Mouse (Mus musculus) embryonic facial prominence, embryonic 11.5 days (tissue): ENCODE data around the gene Slc38a6. TPM values are rescaled to one million over a fixed set of nuclear protein-coding genes. Genes with fewer than 3 reads are reported as not detected.

Source experiments
- ATAC-seq: fragments of 200-750 bp; cut with Nextera tagmentation; replicated peaks from 2 replicates; pipeline ENCODE4 v1.8.0; 2017; ENCODE audit warnings: low read depth; ENCODE audit not compliant: insufficient number of reproducible peaks, low FRiP score, low TSS enrichment
- DNase-seq: peaks from one replicate; pipeline ENCODE4 v3.0.0-alpha.2; 2015; ENCODE audit warnings: low spot score
- H3K27ac ChIP-seq: fragments of 300-500 bp; sonication (generic); replicated peaks from 2 replicates; pipeline ENCODE4 v1.5.1; 2014; ENCODE audit warnings: mild to moderate bottlenecking, low read depth, low read length, control low read depth
- H3K27me3 ChIP-seq: fragments of 300-500 bp; sonication (generic); 2 replicates; pipeline ENCODE4 v1.6.1; 2014; ENCODE audit warnings: mild to moderate bottlenecking, low read length, moderate library complexity, mixed read lengths; ENCODE audit not compliant: control insufficient read depth, insufficient read depth
- H3K36me3 ChIP-seq: fragments of 300-500 bp; sonication (generic); replicated peaks from 2 replicates; pipeline ENCODE4 v1.6.1; 2014; ENCODE audit warnings: low read depth, mild to moderate bottlenecking, low read length, moderate library complexity, mixed read lengths; ENCODE audit not compliant: control insufficient read depth, insufficient read depth
- H3K4me1 ChIP-seq: fragments of 300-500 bp; sonication (generic); 2 replicates; pipeline ENCODE4 v1.6.1; 2014; ENCODE audit warnings: low read length, mixed read lengths; ENCODE audit not compliant: control insufficient read depth, insufficient read depth
- H3K4me2 ChIP-seq: fragments of 300-500 bp; sonication (generic); 2 replicates; pipeline ENCODE4 v1.6.1; 2014; ENCODE audit warnings: low read depth, mild to moderate bottlenecking, control low read depth, low read length, moderate library complexity
- H3K4me3 ChIP-seq: fragments of 300-500 bp; sonication (generic); 2 replicates; pipeline ENCODE4 v1.5.1; 2014; ENCODE audit warnings: low read depth, low read length, control low read depth
- H3K9ac ChIP-seq: fragments of 300-500 bp; sonication (generic); replicated peaks from 2 replicates; pipeline ENCODE4 v1.6.1; 2014; ENCODE audit warnings: mild to moderate bottlenecking, control low read depth, low read length
- H3K9me3 ChIP-seq: fragments of 300-500 bp; sonication (generic); replicated peaks from 2 replicates; pipeline ENCODE4 v1.6.1; 2016; ENCODE audit warnings: mild to moderate bottlenecking, low read length, inconsistent platforms, mixed read lengths; ENCODE audit not compliant: control insufficient read depth
- WGBS: fragments of 180-500 bp; shearing (Covaris S2); extraction: QIAGEN DNeasy Blood & Tissue Kit; methylation state at CpG from one replicate; pipeline ENCODE4 v1.1.7; 2014; 5-methylcytosine and 5-hydroxymethylcytosine counted together
- polyA plus RNA-seq: library from polyadenylated mRNA; unstranded; fragments of >200 nt; fragmentation: Nextera tagmentation; extraction: Ambion mirVana; gene quantifications from 2 replicates; pipeline ENCODE4 v1.2.1, GENCODE M21; 2014

Slc38a6 gene
- polyA plus RNA-seq, 1 experiment from 2014 or later: 12.8 TPM

- Histone ChIP-seq H3K4me1 (no peaks in the 10 kb centered on the region), H3K4me2 (no peak overlapping the region), H3K27ac (no peak overlapping the region), H3K27me3 (no peaks in the 10 kb centered on the region), H3K36me3 (no peaks in the 10 kb centered on the region), H3K9ac (no peak overlapping the region), H3K4me3 (no peak overlapping the region), H3K9me3 (no peaks in the 10 kb centered on the region)
- DNase-seq (no peak), ATAC-seq (no peak)
- 95% methylated on average over 5 of the region's 5 CpGs for WGBS
Measured at GRCm38 (mm10) chr12:73298621-73299020, 12.0 kb downstream of the Slc38a6 start.

- Histone ChIP-seq H3K9me3 (no peaks in the 10 kb centered on the region), H3K27ac (no peak overlapping the region), H3K9ac (no peak overlapping the region), H3K27me3 (no peaks in the 10 kb centered on the region), H3K4me1 (no peaks in the 10 kb centered on the region), H3K4me2 (no peak overlapping the region), H3K4me3 (no peak overlapping the region), H3K36me3 (no peaks in the 10 kb centered on the region)
- DNase-seq (no peak), ATAC-seq (no peak)
- WGBS: 92% methylated on average over 2 of the region's 2 CpGs
Measured at GRCm38 (mm10) chr12:73300531-73300930, 14.0 kb downstream of the Slc38a6 start.

GRCm38 (mm10) chr12:73304636-73305035 lies 18.1 kb downstream of the Slc38a6 start:
- WGBS: 90% methylated on average over 4 of the region's 4 CpGs
- ATAC-seq (no peak), DNase-seq (no peak)
- H3K4me3 ChIP-seq: no peak overlapping the region
- H3K4me1 ChIP-seq: no peaks in the 10 kb centered on the region
- H3K9ac ChIP-seq: no peak overlapping the region
- H3K27me3 ChIP-seq: no peaks in the 10 kb centered on the region
- no peak overlapping the region for H3K27ac ChIP-seq
- no peaks in the 10 kb centered on the region for H3K36me3 ChIP-seq
- H3K4me2 ChIP-seq: no peak overlapping the region
- H3K9me3 ChIP-seq: no peaks in the 10 kb centered on the region

DNA sequence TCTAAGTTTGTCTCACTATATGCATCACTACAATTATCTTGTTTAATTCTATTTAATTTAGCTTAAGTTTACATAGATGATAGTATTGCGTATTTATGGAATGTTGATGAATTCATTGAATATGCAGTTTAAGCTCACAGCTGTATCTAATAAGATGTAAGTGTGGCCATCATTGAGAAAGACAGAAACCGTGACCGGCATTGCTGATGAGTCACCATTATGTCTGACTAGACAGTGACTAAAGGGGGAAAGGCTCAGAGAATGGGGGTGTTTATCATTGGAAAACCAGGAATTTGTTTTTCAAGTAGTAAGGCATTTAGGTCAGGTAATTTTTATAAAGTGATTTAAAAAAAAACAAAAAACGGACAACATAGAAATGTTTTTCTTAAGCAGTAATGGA lies 21.2 kb downstream of the Slc38a6 start:
- Histone ChIP-seq H3K9ac (no peak overlapping the region), H3K9me3 (no peaks in the 10 kb centered on the region), H3K4me2 (no peak overlapping the region), H3K36me3 (no peaks in the 10 kb centered on the region; the same call in 1 of the 2 replicates), H3K27me3 (no peaks in the 10 kb centered on the region), H3K4me1 (no peaks in the 10 kb centered on the region), H3K4me3 (no peak overlapping the region), H3K27ac (no peak overlapping the region)
- ATAC-seq (no peak), DNase-seq (no peak)
- WGBS: 86% methylated on average over 4 of the region's 4 CpGs

GRCm38 (mm10) chr12:73308711-73309110 lies 22.1 kb downstream of the Slc38a6 start:
- Histone ChIP-seq H3K27me3 (no peaks in the 10 kb centered on the region), H3K9me3 (no peaks in the 10 kb centered on the region), H3K27ac (no peak overlapping the region), H3K4me2 (no peak overlapping the region), H3K36me3 (no peaks in the 10 kb centered on the region; the same call in 1 of the 2 replicates), H3K9ac (no peak overlapping the region), H3K4me3 (no peak overlapping the region), H3K4me1 (no peaks in the 10 kb centered on the region)
- DNase-seq: no peak
- 74% methylated on average over 2 of the region's 2 CpGs for WGBS
- no peak for ATAC-seq

DNA sequence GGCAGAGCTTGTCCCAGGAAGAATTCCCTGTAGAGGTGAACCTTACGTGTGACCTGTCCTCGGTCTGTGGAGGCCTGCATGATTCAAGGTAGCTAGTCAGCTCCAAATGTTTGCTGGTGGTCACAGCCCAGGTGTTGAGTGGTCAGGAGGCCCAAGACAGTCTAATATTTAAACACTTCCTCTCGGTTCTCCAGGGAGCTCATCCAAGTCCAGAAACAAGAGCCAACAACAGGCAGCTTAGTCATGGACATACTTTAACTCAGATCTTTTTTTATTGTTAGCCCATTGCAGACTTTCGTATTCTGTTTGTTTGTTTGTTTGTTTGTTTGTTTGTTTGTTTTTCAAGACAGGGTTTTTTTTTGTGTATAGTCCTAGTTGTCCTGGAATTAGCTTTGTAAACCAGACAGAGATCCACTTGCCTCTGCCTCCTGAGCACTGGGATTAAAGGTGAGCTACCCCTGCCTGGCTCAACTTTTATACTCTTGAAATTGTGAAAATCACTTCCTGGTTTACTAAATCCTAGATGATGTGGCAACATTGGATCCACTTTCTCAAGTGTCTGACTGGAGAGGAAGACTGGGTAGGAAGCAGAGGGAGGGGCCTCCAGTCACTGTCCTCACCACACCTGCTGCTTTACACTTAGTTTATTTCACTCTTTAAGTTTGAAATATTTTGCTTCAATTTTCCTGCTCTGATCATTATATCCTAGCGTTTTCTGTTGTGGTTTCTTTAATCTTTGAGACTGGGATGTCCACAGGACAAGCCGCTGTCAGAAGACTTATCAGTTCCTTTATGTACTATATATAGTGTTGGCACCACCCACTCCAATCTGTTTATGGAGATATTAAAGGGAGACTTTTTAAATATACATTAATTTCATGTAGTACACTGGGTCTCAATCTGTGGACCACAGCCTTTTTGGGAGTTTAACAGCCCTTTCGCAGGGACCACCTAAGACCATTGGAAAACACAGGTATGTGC lies 31.4 kb downstream of the Slc38a6 start:
- no peak overlapping the region for H3K27ac ChIP-seq
- H3K36me3 ChIP-seq: no peaks in the 10 kb centered on the region
- H3K4me2 ChIP-seq: no peak overlapping the region
- H3K27me3 ChIP-seq: no peaks in the 10 kb centered on the region
- no peak for DNase-seq
- no peak overlapping the region for H3K4me3 ChIP-seq
- 89% methylated on average over 7 of the region's 7 CpGs for WGBS
- H3K4me1 ChIP-seq: no peaks in the 10 kb centered on the region
- ATAC-seq: no peak
- H3K9me3 ChIP-seq: no peaks in the 10 kb centered on the region
- no peak overlapping the region for H3K9ac ChIP-seq

DNA sequence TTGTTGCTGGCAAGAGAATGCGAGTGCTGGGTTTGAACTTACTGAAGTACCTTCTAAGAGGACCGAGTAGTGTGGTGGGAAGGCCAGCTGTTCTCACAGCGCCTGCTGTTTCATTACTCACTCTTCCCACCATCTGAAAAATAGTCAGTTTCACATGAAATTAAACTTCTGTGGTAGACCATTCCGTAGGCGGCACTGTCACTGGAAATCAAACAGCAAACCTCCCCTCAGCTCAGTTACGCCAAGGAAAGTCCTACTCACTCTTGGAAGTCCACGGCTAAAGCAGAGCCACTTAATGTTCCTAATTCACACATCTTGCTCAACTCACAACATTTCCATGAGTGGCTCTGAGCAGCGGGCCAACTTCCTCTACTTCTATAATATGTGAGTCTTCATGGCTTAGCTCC lies 37.6 kb downstream of the Slc38a6 start:
- Histone ChIP-seq H3K27me3 (no peaks in the 10 kb centered on the region), H3K4me2 (no peak overlapping the region), H3K9ac (no peak overlapping the region), H3K36me3 (no peaks in the 10 kb centered on the region), H3K9me3 (no peaks in the 10 kb centered on the region), H3K4me3 (no peak overlapping the region), H3K27ac (no peak overlapping the region), H3K4me1 (no peaks in the 10 kb centered on the region)
- ATAC-seq (no peak), DNase-seq (no peak)
- 92% methylated on average over 8 of the region's 8 CpGs for WGBS

GRCm38 (mm10) chr12:73324742-73325141 lies 38.2 kb downstream of the Slc38a6 start:
- no peak for ATAC-seq
- WGBS: 87% methylated on average over 1 of the region's 1 CpGs
- Histone ChIP-seq H3K27me3 (no peaks in the 10 kb centered on the region), H3K4me2 (no peak overlapping the region), H3K9me3 (no peaks in the 10 kb centered on the region), H3K27ac (no peak overlapping the region), H3K4me1 (no peaks in the 10 kb centered on the region), H3K4me3 (no peak overlapping the region), H3K36me3 (no peaks in the 10 kb centered on the region), H3K9ac (no peak overlapping the region)
- DNase-seq: no peak
